Mouse (Mus musculus) myocyte (in vitro differentiated cells): ENCODE measurements around the gene Atrip. TPM values are rescaled to one million over a fixed set of nuclear protein-coding genes. Genes with fewer than 3 reads are reported as not detected.

Experiments
- H3K27me3 ChIP-seq: one replicate; pipeline ENCODE4 v1.6.1; 2011; ENCODE audit not compliant: control insufficient read depth, insufficient read depth, insufficient read length
- H3K36me3 ChIP-seq: one replicate; pipeline ENCODE4 v1.6.1; 2011; ENCODE audit not compliant: control insufficient read depth, insufficient read depth
- H3K4me2 ChIP-seq: one replicate; pipeline ENCODE4 v1.6.1; 2011; ENCODE audit warnings: low read depth, control low read depth
- H3K4me3 ChIP-seq: one replicate; pipeline ENCODE4 v1.5.1; 2011; ENCODE audit warnings: mild to moderate bottlenecking, control low read depth, moderate library complexity
- H3K79me2 ChIP-seq: one replicate; pipeline ENCODE4 v1.6.1; 2011; ENCODE audit not compliant: control insufficient read depth, insufficient read depth
- H3ac ChIP-seq: one replicate; pipeline ENCODE4 v1.6.1; 2011; ENCODE audit not compliant: control insufficient read depth, insufficient read length
- CEBPB ChIP-seq: IDR thresholded peaks from 2 replicates; pipeline ENCODE4 v1.6.1; 2011; ENCODE audit warnings: mild to moderate bottlenecking, moderate library complexity; ENCODE audit not compliant: poor library complexity, insufficient read depth, severe bottlenecking
- E2F4 ChIP-seq: IDR thresholded peaks from one replicate; pipeline ENCODE4 v1.6.1; 2011; ENCODE audit warnings: mild to moderate bottlenecking, control low read depth, moderate library complexity; ENCODE audit not compliant: insufficient read depth
- MAX ChIP-seq: IDR thresholded peaks from one replicate; pipeline ENCODE4 v1.6.1; 2011; ENCODE audit warnings: low read depth, mild to moderate bottlenecking, control low read depth
- MYOD1 ChIP-seq, 3 experiments: IDR thresholded peaks; one replicate each; pipeline ENCODE4 v1.6.1; 2011; ENCODE audit warnings: control low read depth in 2 of 3, low read depth in 2 of 3, mild to moderate bottlenecking in 2 of 3, moderate library complexity in 1 of 3; ENCODE audit not compliant: insufficient read length in 2 of 3, control insufficient read depth in 1 of 3
- MYOG ChIP-seq, 3 experiments: IDR thresholded peaks; one replicate each; pipeline ENCODE4 v1.6.1; 2011; ENCODE audit warnings: control low read depth in 2 of 3, low read depth in 2 of 3, mild to moderate bottlenecking in 2 of 3; ENCODE audit not compliant: insufficient read length in 2 of 3, control insufficient read depth in 1 of 3, insufficient read depth in 1 of 3
- POLR2A ChIP-seq: IDR thresholded peaks from one replicate; pipeline ENCODE4 v1.6.1; 2011; ENCODE audit warnings: low read depth, mild to moderate bottlenecking, control low read depth, moderate library complexity; ENCODE audit not compliant: insufficient read length
- POLR2AphosphoS2 ChIP-seq: IDR thresholded peaks from one replicate; pipeline ENCODE4 v1.6.1; 2011; ENCODE audit warnings: low read depth, control low read depth; ENCODE audit not compliant: insufficient read length
- REST ChIP-seq: IDR thresholded peaks from one replicate; pipeline ENCODE4 v1.6.1; 2011; ENCODE audit warnings: mild to moderate bottlenecking, control low read depth, moderate library complexity; ENCODE audit not compliant: insufficient read depth, insufficient read length
- SRF ChIP-seq: IDR thresholded peaks from one replicate; pipeline ENCODE4 v1.6.1; 2011; ENCODE audit warnings: low read depth; ENCODE audit not compliant: control insufficient read depth, insufficient read length
- TCF12 ChIP-seq: IDR thresholded peaks from one replicate; pipeline ENCODE4 v1.6.1; 2011; ENCODE audit warnings: mild to moderate bottlenecking, control low read depth; ENCODE audit not compliant: poor library complexity, insufficient read depth, severe bottlenecking
- TCF3 ChIP-seq: IDR thresholded peaks from one replicate; pipeline ENCODE4 v1.6.1; 2011; ENCODE audit warnings: low read depth, control low read depth; ENCODE audit not compliant: insufficient read length
- USF1 ChIP-seq: IDR thresholded peaks from one replicate; pipeline ENCODE4 v1.6.1; 2011; ENCODE audit warnings: low read depth, mild to moderate bottlenecking, control low read depth, moderate library complexity
- polyA plus RNA-seq: library from polyadenylated mRNA; unstranded; fragments of >200 nt; fragmentation: generic; extraction: Trizol; gene quantifications from one replicate; pipeline ENCODE4 v1.2.1, GENCODE M21; 2012; ENCODE audit warnings: missing spikeins

The Atrip gene
- polyA plus RNA-seq, 1 experiment: 9.6 TPM

GRCm38 (mm10) chr9:109104083-109104482 lies 30.2 kb upstream of the Atrip start:
- Histone ChIP-seq H3K4me2 (no peak overlapping the region), H3ac (no peak overlapping the region), H3K79me2 (no peaks in the 10 kb centered on the region), H3K36me3 (no peaks in the 10 kb centered on the region), H3K27me3 (no peaks in the 10 kb centered on the region), H3K4me3 (no peak overlapping the region)
- no peak for TF ChIP-seq MYOG (IDR thresholded peaks at IDR 0.05; ENCODE audit: control insufficient read depth in 1 of 3, insufficient read depth in 1 of 3, insufficient read length in 2 of 3, low read depth in 2 of 3)
- no peak for TF ChIP-seq POLR2AphosphoS2
- TF ChIP-seq MYOD1 (IDR thresholded peaks at IDR 0.05; ENCODE audit: control insufficient read depth in 1 of 3, insufficient read length in 2 of 3, low read depth in 2 of 3): no peak
- no peak for TF ChIP-seq POLR2A
- TF ChIP-seq SRF: no peak
- TF ChIP-seq E2F4: no peak

DNA sequence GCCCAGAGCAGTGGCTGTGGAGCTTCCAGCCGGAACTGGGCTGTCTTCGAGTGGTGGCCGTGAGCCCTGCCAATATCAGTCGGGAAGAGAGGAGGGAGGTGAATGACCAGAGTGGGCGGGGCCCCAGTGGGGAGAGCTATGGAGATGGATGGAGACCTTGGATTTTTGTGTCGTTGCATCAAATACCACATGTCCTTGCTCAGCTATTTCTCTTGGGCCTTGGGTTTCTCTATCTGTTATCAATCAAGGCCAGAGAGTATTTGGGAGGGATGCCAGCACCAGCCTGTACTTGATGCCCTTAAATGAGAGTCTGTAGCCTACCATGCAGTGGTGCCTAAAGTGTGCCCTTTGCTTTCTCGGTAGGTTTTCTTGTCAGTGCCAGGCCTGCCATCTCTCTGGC lies 29.3 kb upstream of the Atrip start:
- Histone ChIP-seq H3K27me3 (no peaks in the 10 kb centered on the region), H3K79me2 (no peaks in the 10 kb centered on the region), H3ac (no peak overlapping the region), H3K36me3 (no peaks in the 10 kb centered on the region), H3K4me2 (no peak overlapping the region), H3K4me3 (no peak overlapping the region)
- TF ChIP-seq REST (no peak), POLR2A (no peak), E2F4 (no peak), USF1 (no peak)

GRCm38 (mm10) chr9:109102541-109102940 lies 28.6 kb upstream of the Atrip start:
- H3K4me2 ChIP-seq: no peak overlapping the region
- H3K36me3 ChIP-seq: no peaks in the 10 kb centered on the region
- H3ac ChIP-seq: no peak overlapping the region
- H3K4me3 ChIP-seq: no peak overlapping the region
- H3K27me3 ChIP-seq: no peaks in the 10 kb centered on the region
- no peaks in the 10 kb centered on the region for H3K79me2 ChIP-seq
- no peak for TF ChIP-seq E2F4
- TF ChIP-seq MAX: no peak
- TF ChIP-seq USF1: no peak
- TF ChIP-seq POLR2A: no peak
- no peak for TF ChIP-seq MYOG (IDR thresholded peaks at IDR 0.05; ENCODE audit: control insufficient read depth in 1 of 3, insufficient read depth in 1 of 3, insufficient read length in 2 of 3, low read depth in 2 of 3)
- no peak for TF ChIP-seq SRF
- TF ChIP-seq REST: no peak
- no peak for TF ChIP-seq POLR2AphosphoS2
- no peak for TF ChIP-seq MYOD1 (IDR thresholded peaks at IDR 0.05; ENCODE audit: control insufficient read depth in 1 of 3, insufficient read length in 2 of 3, low read depth in 2 of 3)
- TF ChIP-seq CEBPB: no peak
- no peak for TF ChIP-seq TCF12
- no peak for TF ChIP-seq TCF3

DNA sequence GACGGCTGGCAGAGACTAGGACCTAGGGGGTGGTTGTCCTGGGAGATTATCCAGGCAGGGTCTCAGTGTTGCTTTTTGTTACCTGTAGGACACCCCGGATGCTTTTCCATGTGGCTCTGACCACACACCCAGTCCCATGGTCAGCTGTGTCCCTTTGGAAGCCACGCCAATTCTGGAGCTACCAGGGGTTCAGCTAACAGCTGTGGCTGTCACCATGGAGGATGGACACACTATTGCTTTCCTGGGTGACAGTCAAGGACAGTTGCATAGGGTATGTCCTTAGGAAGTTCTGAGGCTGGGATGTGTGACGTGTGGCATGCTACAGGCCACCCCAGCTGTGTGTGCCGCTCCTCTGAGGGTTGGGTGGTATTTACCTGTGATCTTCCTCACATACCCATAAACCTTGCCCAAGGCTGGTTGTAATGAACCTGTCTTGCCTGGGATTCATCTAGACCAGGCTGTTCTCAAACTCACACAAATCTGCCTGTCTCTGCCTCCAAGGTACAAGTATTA lies 28.1 kb upstream of the Atrip start:
- TF ChIP-seq SRF (no peak), POLR2AphosphoS2 (no peak), MYOG (IDR thresholded peaks at IDR 0.05; ENCODE audit: control insufficient read depth in 1 of 3, insufficient read depth in 1 of 3, insufficient read length in 2 of 3, low read depth in 2 of 3) (no peak), USF1 (no peak)
- H3K36me3 ChIP-seq: no peaks in the 10 kb centered on the region
- H3ac ChIP-seq: no peak overlapping the region
- no peaks in the 10 kb centered on the region for H3K79me2 ChIP-seq
- no peak overlapping the region for H3K4me3 ChIP-seq
- H3K27me3 ChIP-seq: no peaks in the 10 kb centered on the region
- H3K4me2 ChIP-seq: no peak overlapping the region

DNA sequence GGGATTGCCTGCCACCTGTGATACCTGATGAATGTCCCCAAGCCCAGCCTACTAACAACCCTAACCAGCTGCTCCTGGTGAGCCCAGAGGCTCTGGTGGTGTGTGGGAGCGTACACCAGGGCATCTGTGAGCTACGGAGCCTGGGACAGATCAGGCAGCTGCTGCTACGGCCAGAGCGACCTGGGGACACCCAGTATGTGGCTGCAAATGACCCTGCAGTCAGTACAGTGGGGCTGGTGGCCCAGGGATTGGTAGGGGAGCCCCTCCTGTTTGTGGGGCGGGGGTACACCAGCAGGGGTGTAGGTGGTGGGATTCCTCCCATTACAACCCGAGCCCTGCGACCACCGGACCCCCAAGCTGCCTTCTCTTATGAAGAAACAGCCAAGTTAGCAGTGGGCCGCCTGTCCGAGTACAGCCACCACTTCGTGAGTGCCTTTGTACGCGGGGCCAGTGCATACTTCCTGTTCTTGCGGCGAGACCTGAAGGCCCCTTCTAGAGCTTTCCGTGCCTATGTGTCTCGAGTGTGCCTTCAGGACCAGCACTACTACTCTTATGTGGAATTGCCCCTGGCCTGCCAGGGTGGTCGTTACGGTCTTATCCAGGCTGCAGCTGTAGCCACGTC lies 26.5 kb upstream of the Atrip start:
- Histone ChIP-seq H3K4me3 (no peak overlapping the region), H3K4me2 (no peak overlapping the region), H3ac (no peak overlapping the region), H3K79me2 (no peaks in the 10 kb centered on the region), H3K36me3 (no peaks in the 10 kb centered on the region), H3K27me3 (no peaks in the 10 kb centered on the region)
- TF ChIP-seq TCF3 (no peak), POLR2A (no peak), CEBPB (no peak), MYOG (IDR thresholded peaks at IDR 0.05; ENCODE audit: control insufficient read depth in 1 of 3, insufficient read depth in 1 of 3, insufficient read length in 2 of 3, low read depth in 2 of 3) (no peak), POLR2AphosphoS2 (no peak)

DNA sequence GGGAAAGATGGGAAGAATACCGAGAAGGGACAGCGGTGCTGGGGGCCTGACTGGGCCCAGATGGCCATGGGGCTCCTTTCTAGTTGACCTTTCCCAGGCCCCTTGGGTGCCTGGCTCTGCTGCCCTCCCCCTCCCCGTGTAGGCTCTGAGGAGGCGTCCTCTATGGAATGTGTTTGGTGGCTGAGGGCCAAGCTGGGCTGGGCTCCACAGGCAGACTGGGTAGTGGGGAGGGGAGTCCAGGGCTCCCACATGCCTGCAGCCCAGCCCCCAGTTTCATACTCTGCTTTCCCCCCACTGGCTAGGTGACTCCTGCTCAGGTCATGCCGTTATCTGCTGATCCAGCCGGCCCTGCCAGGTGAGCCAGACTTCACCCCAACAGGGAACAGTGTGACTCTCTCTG lies 25.0 kb upstream of the Atrip start:
- no peaks in the 10 kb centered on the region for H3K36me3 ChIP-seq
- no peaks in the 10 kb centered on the region for H3K79me2 ChIP-seq
- H3K4me3 ChIP-seq: no peak overlapping the region
- H3ac ChIP-seq: no peak overlapping the region
- peak overlapping the region; percentile 50 for H3K4me2 ChIP-seq
- no peak for TF ChIP-seq TCF12
- no peak for TF ChIP-seq POLR2A
- TF ChIP-seq CEBPB: no peak
- TF ChIP-seq MYOD1 (IDR thresholded peaks at IDR 0.05; ENCODE audit: control insufficient read depth in 1 of 3, insufficient read length in 2 of 3, low read depth in 2 of 3): no peak
- TF ChIP-seq TCF3: no peak
- no peak for TF ChIP-seq E2F4
- TF ChIP-seq REST: no peak
- TF ChIP-seq USF1: no peak
- TF ChIP-seq SRF: no peak
- TF ChIP-seq MAX: no peak
- TF ChIP-seq POLR2AphosphoS2: no peak
- TF ChIP-seq MYOG (IDR thresholded peaks at IDR 0.05; ENCODE audit: control insufficient read depth in 1 of 3, insufficient read depth in 1 of 3, insufficient read length in 2 of 3, low read depth in 2 of 3): no peak
- no peaks in the 10 kb centered on the region for H3K27me3 ChIP-seq
